Mouse (Mus musculus): ENCODE measurements around the gene Zfp641. TPM values are rescaled to one million over a fixed set of nuclear protein-coding genes. Genes with fewer than 3 reads are reported as not detected.

Zfp641 gene
- total and polyA plus RNA-seq, 2 experiments from 2014 or later, result 6.6 to 14.8 TPM

GRCm38 (mm10) chr15:98286418-98286817 lies 9.5 kb downstream of the Zfp641 start:
- ATAC-seq (peak; percentile 42), DNase-seq (peak; percentile 13)
- Histone ChIP-seq H3K4me2 (ENCODE audit: low read depth) (no peak overlapping the region), H3K27ac (ENCODE audit: low read depth, low read length) (no peak overlapping the region), H3K27me3 (ENCODE audit: insufficient read depth, low read length) (no peaks in the 10 kb centered on the region), H3K4me1 (ENCODE audit: insufficient read depth) (no peaks in the 10 kb centered on the region), H3K4me3 (ENCODE audit: low read depth, low read length) (no peak overlapping the region), H3K9ac (no peak overlapping the region), H3K9me3 (ENCODE audit: low read length) (no peaks in the 10 kb centered on the region), H3K36me3 (ENCODE audit: insufficient read depth) (peaks cover 11% of the 10 kb centered on the region; the same call in 1 of the 2 replicates)
- 74% methylated on average over 7 of the region's 7 CpGs for WGBS
- TF ChIP-seq CTCF (IDR thresholded peaks at IDR 0.05; ENCODE audit: low read depth), result no peak

DNA sequence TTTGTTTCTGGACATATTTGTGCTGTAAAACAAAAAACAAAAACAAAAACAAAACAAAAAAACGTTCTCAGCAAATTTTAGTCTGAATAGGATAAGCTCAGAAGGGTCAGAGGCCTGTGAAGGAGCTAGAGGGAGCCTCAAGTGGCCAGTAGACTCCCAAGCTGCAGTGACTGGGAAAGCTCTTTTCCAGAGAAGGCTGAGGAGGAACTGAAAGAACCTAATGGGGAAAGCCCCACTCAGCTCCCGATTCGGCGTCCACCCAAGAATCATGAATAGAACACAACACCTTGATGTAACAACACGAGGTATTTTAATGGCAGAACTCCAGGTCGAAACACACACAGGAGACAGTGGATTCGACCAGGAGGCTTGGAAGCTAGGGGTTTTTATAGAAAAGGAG lies 38.2 kb downstream of the Zfp641 start:
- WGBS, result 83% methylated on average over 7 of the region's 7 CpGs
- Histone ChIP-seq H3K4me1 (ENCODE audit: insufficient read depth) (no peaks in the 10 kb centered on the region), H3K36me3 (ENCODE audit: insufficient read depth) (no peaks in the 10 kb centered on the region), H3K9me3 (ENCODE audit: low read length) (no peaks in the 10 kb centered on the region), H3K27me3 (ENCODE audit: insufficient read depth, low read length) (no peaks in the 10 kb centered on the region), H3K9ac (no peak overlapping the region), H3K4me2 (ENCODE audit: low read depth) (no peak overlapping the region), H3K27ac (ENCODE audit: low read depth, low read length) (no peak overlapping the region), H3K4me3 (ENCODE audit: low read depth, low read length) (no peak overlapping the region)
- no peak for ATAC-seq
- no peak for DNase-seq
- TF ChIP-seq CTCF (IDR thresholded peaks at IDR 0.05; ENCODE audit: low read depth), result no peak

DNA sequence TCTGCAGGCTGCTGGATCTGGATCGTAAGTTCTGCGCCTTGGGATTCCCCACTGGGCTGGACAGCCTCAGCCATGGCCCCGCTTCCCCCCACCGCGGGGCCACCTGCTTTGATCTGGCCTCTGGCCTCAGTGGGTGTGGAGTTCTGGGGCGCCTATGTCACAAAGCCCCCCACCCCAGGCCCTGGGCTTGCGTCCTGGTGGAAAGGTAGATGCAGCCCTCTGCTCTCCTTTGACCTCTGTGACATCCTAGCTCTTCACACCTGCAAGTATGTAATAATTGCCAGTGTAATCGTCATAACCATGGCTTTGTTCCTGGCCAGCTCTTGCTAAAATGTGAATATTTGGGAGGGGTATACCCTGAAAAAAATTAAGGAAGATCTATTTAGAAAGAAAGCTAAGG lies 38.8 kb downstream of the Zfp641 start, which contains the start of gene H1fnt:
TSS of gene H1fnt (minus strand) at position 101 of the 400 bp plus-strand sequence.
- Histone ChIP-seq H3K36me3 (ENCODE audit: insufficient read depth) (no peaks in the 10 kb centered on the region), H3K4me3 (ENCODE audit: low read depth, low read length) (no peak within 1 kb of the TSS), H3K9ac (no peak within 1 kb of the TSS), H3K27me3 (ENCODE audit: insufficient read depth, low read length) (no peaks in the 10 kb centered on the region), H3K4me2 (ENCODE audit: low read depth) (no peak within 1 kb of the TSS), H3K9me3 (ENCODE audit: low read length) (no peaks in the 10 kb centered on the region), H3K4me1 (ENCODE audit: insufficient read depth) (no peaks in the 10 kb centered on the region), H3K27ac (ENCODE audit: low read depth, low read length) (no peak within 1 kb of the TSS)
- WGBS, result 94% methylated on average over 8 of the region's 8 CpGs
- no peak for ATAC-seq
- no peak for DNase-seq
- TF ChIP-seq CTCF (IDR thresholded peaks at IDR 0.05; ENCODE audit: low read depth), result no peak

- Histone ChIP-seq H3K27me3 (ENCODE audit: insufficient read depth, low read length) (no peaks in the 10 kb centered on the region), H3K4me3 (ENCODE audit: low read depth, low read length) (no peak overlapping the region), H3K9ac (no peak overlapping the region), H3K27ac (ENCODE audit: low read depth, low read length) (no peak overlapping the region), H3K4me1 (ENCODE audit: insufficient read depth) (no peaks in the 10 kb centered on the region), H3K4me2 (ENCODE audit: low read depth) (no peak overlapping the region), H3K36me3 (ENCODE audit: insufficient read depth) (no peaks in the 10 kb centered on the region), H3K9me3 (ENCODE audit: low read length) (no peaks in the 10 kb centered on the region)
- DNase-seq (no peak), ATAC-seq (no peak)
- WGBS, result 90% methylated on average over 13 of the region's 13 CpGs
- no peak for TF ChIP-seq CTCF (IDR thresholded peaks at IDR 0.05; ENCODE audit: low read depth)
Measured at GRCm38 (mm10) chr15:98256271-98256670, 39.7 kb downstream of the Zfp641 start.

Other genes starting within 250 kb of the Zfp641 start
- 90.1 and 91.9 TPM in 2 replicates for gene Pfkm, start 203.6 kb downstream of the Zfp641 start, total RNA-seq (2014; rRNA removed)
- gene Pfkm, start 203.6 kb downstream of the Zfp641 start, polyA plus RNA-seq (2015; fragmentation: Nextera tagmentation; extraction: Ambion mirVana), result 76.4 and 86.3 TPM in 2 replicates
- gene Senp1, start 202.4 kb downstream of the Zfp641 start, total RNA-seq (2014; rRNA removed), result 13.6 and 19.8 TPM in 2 replicates
- 8.5 and 12.2 TPM in 2 replicates for gene Senp1, start 202.4 kb downstream of the Zfp641 start, polyA plus RNA-seq (2015; fragmentation: Nextera tagmentation; extraction: Ambion mirVana)
- 46.3 and 56.9 TPM in 2 replicates for gene Asb8, start 130.5 kb downstream of the Zfp641 start, total RNA-seq (2014; rRNA removed)
- 36.5 and 46.8 TPM in 2 replicates for gene Asb8, start 130.5 kb downstream of the Zfp641 start, polyA plus RNA-seq (2015; fragmentation: Nextera tagmentation; extraction: Ambion mirVana)
- 50.7 and 66.0 TPM in 2 replicates for gene Ccdc184, start 129.0 kb downstream of the Zfp641 start, total RNA-seq (2014; rRNA removed)
- gene Ccdc184, start 129.0 kb downstream of the Zfp641 start, polyA plus RNA-seq (2015; fragmentation: Nextera tagmentation; extraction: Ambion mirVana), result 56.3 and 68.9 TPM in 2 replicates
- gene Olfr288, start 100.6 kb downstream of the Zfp641 start, total RNA-seq (2014; rRNA removed), result not detected in 2 replicates
- 0.10 TPM in 1 of 2 replicates, not detected in the other for gene Olfr288, start 100.6 kb downstream of the Zfp641 start, polyA plus RNA-seq (2015; fragmentation: Nextera tagmentation; extraction: Ambion mirVana)
- gene Gm44579, start 75.2 kb downstream of the Zfp641 start, total RNA-seq (2014; rRNA removed), result 0.08 and 0.29 TPM in 2 replicates
- gene Gm44579, start 75.2 kb downstream of the Zfp641 start, polyA plus RNA-seq (2015; fragmentation: Nextera tagmentation; extraction: Ambion mirVana), result 0.15 TPM in 1 of 2 replicates, not detected in the other
- gene Olfr287, start 75.1 kb downstream of the Zfp641 start, total RNA-seq (2014; rRNA removed), result 0.15 and 0.24 TPM in 2 replicates
- 0.25 and 0.45 TPM in 2 replicates for gene Olfr287, start 75.1 kb downstream of the Zfp641 start, polyA plus RNA-seq (2015; fragmentation: Nextera tagmentation; extraction: Ambion mirVana)
- gene Olfr286, start 61.7 kb downstream of the Zfp641 start, total RNA-seq (2014; rRNA removed), result not detected in 2 replicates
- gene Olfr286, start 61.7 kb downstream of the Zfp641 start, polyA plus RNA-seq (2015; fragmentation: Nextera tagmentation; extraction: Ambion mirVana), result not detected in 2 replicates
- not detected in 2 replicates for gene H1fnt, start 38.9 kb downstream of the Zfp641 start, total RNA-seq (2014; rRNA removed)
- not detected in 2 replicates for gene H1fnt, start 38.9 kb downstream of the Zfp641 start, polyA plus RNA-seq (2015; fragmentation: Nextera tagmentation; extraction: Ambion mirVana)
- not detected in 2 replicates for gene Olfr285, start 21.2 kb upstream of the Zfp641 start, total RNA-seq (2014; rRNA removed)
- gene Olfr285, start 21.2 kb upstream of the Zfp641 start, polyA plus RNA-seq (2015; fragmentation: Nextera tagmentation; extraction: Ambion mirVana), result not detected in 2 replicates
- gene Olfr284, start 44.8 kb upstream of the Zfp641 start, total RNA-seq (2014; rRNA removed), result 0.81 TPM in 1 of 2 replicates, not detected in the other
- not detected in 2 replicates for gene Olfr284, start 44.8 kb upstream of the Zfp641 start, polyA plus RNA-seq (2015; fragmentation: Nextera tagmentation; extraction: Ambion mirVana)
- not detected in 2 replicates for gene Olfr283, start 84.8 kb upstream of the Zfp641 start, total RNA-seq (2014; rRNA removed)
- not detected in 2 replicates for gene Olfr283, start 84.8 kb upstream of the Zfp641 start, polyA plus RNA-seq (2015; fragmentation: Nextera tagmentation; extraction: Ambion mirVana)
- gene Olfr282, start 135.1 kb upstream of the Zfp641 start, total RNA-seq (2014; rRNA removed), result not detected in 2 replicates
- not detected in 2 replicates for gene Olfr282, start 135.1 kb upstream of the Zfp641 start, polyA plus RNA-seq (2015; fragmentation: Nextera tagmentation; extraction: Ambion mirVana)
- not detected in 2 replicates for gene Olfr281, start 156.4 kb upstream of the Zfp641 start, total RNA-seq (2014; rRNA removed)
- not detected in 2 replicates for gene Olfr281, start 156.4 kb upstream of the Zfp641 start, polyA plus RNA-seq (2015; fragmentation: Nextera tagmentation; extraction: Ambion mirVana)
- not detected in 2 replicates for gene OR5BS1P, start 173.7 kb upstream of the Zfp641 start, total RNA-seq (2014; rRNA removed)
- gene OR5BS1P, start 173.7 kb upstream of the Zfp641 start, polyA plus RNA-seq (2015; fragmentation: Nextera tagmentation; extraction: Ambion mirVana), result not detected in 2 replicates
- not detected in 2 replicates for gene Lalba, start 186.6 kb upstream of the Zfp641 start, total RNA-seq (2014; rRNA removed)
- gene Lalba, start 186.6 kb upstream of the Zfp641 start, polyA plus RNA-seq (2015; fragmentation: Nextera tagmentation; extraction: Ambion mirVana), result not detected in 2 replicates
- gene Olfr279, start 196.2 kb upstream of the Zfp641 start, total RNA-seq (2014; rRNA removed), result not detected in 2 replicates
- gene Olfr279, start 196.2 kb upstream of the Zfp641 start, polyA plus RNA-seq (2015; fragmentation: Nextera tagmentation; extraction: Ambion mirVana), result not detected in 2 replicates
- gene Kansl2, start 238.1 kb upstream of the Zfp641 start, total RNA-seq (2014; rRNA removed), result 69.9 and 74.1 TPM in 2 replicates
- gene Kansl2, start 238.1 kb upstream of the Zfp641 start, polyA plus RNA-seq (2015; fragmentation: Nextera tagmentation; extraction: Ambion mirVana), result 109 and 110 TPM in 2 replicates